Mouse (Mus musculus): ENCODE measurements around the gene Fbxw5. TPM values are rescaled to one million over a fixed set of nuclear protein-coding genes. Genes with fewer than 3 reads are reported as not detected.

Fbxw5 gene
- polyA plus RNA-seq, 1 experiment from 2014 or later, result 64.2 TPM

GRCm38 (mm10) chr2:25460551-25461309 is 39.8 kb upstream of the Fbxw5 start, which contains the start of gene Paxx:
Gene Paxx, minus strand, starts transcription at chr2:25461094.
- H3K4me1 ChIP-seq (replicated peaks; ENCODE audit: control insufficient read depth, insufficient read depth, low read length), result peaks cover 4% of the 10 kb centered on the region; the same call in 1 of the 2 replicates
- ATAC-seq (ENCODE audit: low FRiP score) (peak; percentile 94), DNase-seq (ENCODE audit: low spot score) (peak; percentile 88)
- no peaks in the 10 kb centered on the region for H3K27me3 ChIP-seq (ENCODE audit: control insufficient read depth, insufficient read depth, low read length)
- H3K4me3 ChIP-seq (ENCODE audit: low read depth, low read length), result peak within 1 kb of the TSS; percentile 66
- H3K27ac ChIP-seq (ENCODE audit: low read depth, low read length), result peak within 1 kb of the TSS; percentile 84
- no peaks in the 10 kb centered on the region for H3K9me3 ChIP-seq (ENCODE audit: control insufficient read depth, low read length)
- under 1% methylated on average over 48 of the region's 48 CpGs for WGBS
- no peaks in the 10 kb centered on the region for H3K36me3 ChIP-seq (ENCODE audit: control insufficient read depth, insufficient read depth, low read length)
- H3K4me2 ChIP-seq (replicated peaks; ENCODE audit: low read depth, low read length), result peak within 1 kb of the TSS; percentile 52
- H3K9ac ChIP-seq (ENCODE audit: low read depth, low read length), result peak within 1 kb of the TSS; percentile 83

GRCm38 (mm10) chr2:25461407-25461806 is 39.1 kb upstream of the Fbxw5 start:
- H3K4me1 ChIP-seq (replicated peaks; ENCODE audit: control insufficient read depth, insufficient read depth, low read length), result peaks cover 4% of the 10 kb centered on the region; the same call in 1 of the 2 replicates
- no peaks in the 10 kb centered on the region for H3K27me3 ChIP-seq (ENCODE audit: control insufficient read depth, insufficient read depth, low read length)
- no peaks in the 10 kb centered on the region for H3K36me3 ChIP-seq (ENCODE audit: control insufficient read depth, insufficient read depth, low read length)
- 38% methylated on average over 3 of the region's 3 CpGs for WGBS
- peak overlapping the region; percentile 52 for H3K4me2 ChIP-seq (replicated peaks; ENCODE audit: low read depth, low read length)
- ATAC-seq (ENCODE audit: low FRiP score) (peak; percentile 28; the same call in 1 of the 2 replicates), DNase-seq (ENCODE audit: low spot score) (no peak)
- H3K9me3 ChIP-seq (ENCODE audit: control insufficient read depth, low read length), result no peaks in the 10 kb centered on the region
- 0 out of 2 replicates have a peak overlapping the region, but pooled peaks have one; percentile 14 for H3K27ac ChIP-seq (ENCODE audit: low read depth, low read length)
- H3K9ac ChIP-seq (ENCODE audit: low read depth, low read length), result peak overlapping the region; percentile 7; the same call in 1 of the 2 replicates
- H3K4me3 ChIP-seq (ENCODE audit: low read depth, low read length), result peak overlapping the region; percentile 66

- H3K4me2 ChIP-seq (replicated peaks; ENCODE audit: low read depth, low read length), result no peak overlapping the region
- DNase-seq (ENCODE audit: low spot score) (no peak), ATAC-seq (ENCODE audit: low FRiP score) (no peak)
- peaks cover 4% of the 10 kb centered on the region; the same call in 1 of the 2 replicates for H3K4me1 ChIP-seq (replicated peaks; ENCODE audit: control insufficient read depth, insufficient read depth, low read length)
- no peaks in the 10 kb centered on the region for H3K9me3 ChIP-seq (ENCODE audit: control insufficient read depth, low read length)
- 88% methylated on average over 3 of the region's 3 CpGs for WGBS
- no peak overlapping the region for H3K27ac ChIP-seq (ENCODE audit: low read depth, low read length)
- no peaks in the 10 kb centered on the region for H3K27me3 ChIP-seq (ENCODE audit: control insufficient read depth, insufficient read depth, low read length)
- H3K36me3 ChIP-seq (ENCODE audit: control insufficient read depth, insufficient read depth, low read length), result no peaks in the 10 kb centered on the region
- H3K4me3 ChIP-seq (ENCODE audit: low read depth, low read length), result no peak overlapping the region
- no peak overlapping the region for H3K9ac ChIP-seq (ENCODE audit: low read depth, low read length)
Measured at GRCm38 (mm10) chr2:25463630-25464029, 36.9 kb upstream of the Fbxw5 start.

GRCm38 (mm10) chr2:25465256-25465655 is 35.3 kb upstream of the Fbxw5 start:
- 92% methylated on average over 2 of the region's 2 CpGs for WGBS
- H3K27me3 ChIP-seq (ENCODE audit: control insufficient read depth, insufficient read depth, low read length), result no peaks in the 10 kb centered on the region
- H3K4me2 ChIP-seq (replicated peaks; ENCODE audit: low read depth, low read length), result no peak overlapping the region
- no peak overlapping the region for H3K9ac ChIP-seq (ENCODE audit: low read depth, low read length)
- no peaks in the 10 kb centered on the region for H3K4me1 ChIP-seq (replicated peaks; ENCODE audit: control insufficient read depth, insufficient read depth, low read length)
- H3K27ac ChIP-seq (ENCODE audit: low read depth, low read length), result no peak overlapping the region
- no peaks in the 10 kb centered on the region for H3K36me3 ChIP-seq (ENCODE audit: control insufficient read depth, insufficient read depth, low read length)
- DNase-seq (ENCODE audit: low spot score) (no peak), ATAC-seq (ENCODE audit: low FRiP score) (no peak)
- no peaks in the 10 kb centered on the region for H3K9me3 ChIP-seq (ENCODE audit: control insufficient read depth, low read length)
- no peak overlapping the region for H3K4me3 ChIP-seq (ENCODE audit: low read depth, low read length)

GRCm38 (mm10) chr2:25465816-25466635 is 34.5 kb upstream of the Fbxw5 start:
- no peak for DNase-seq (ENCODE audit: low spot score)
- Histone ChIP-seq H3K36me3 (ENCODE audit: control insufficient read depth, insufficient read depth, low read length) (no peaks in the 10 kb centered on the region), H3K4me2 (replicated peaks; ENCODE audit: low read depth, low read length) (no peak overlapping the region), H3K27me3 (ENCODE audit: control insufficient read depth, insufficient read depth, low read length) (no peaks in the 10 kb centered on the region), H3K4me3 (ENCODE audit: low read depth, low read length) (no peak overlapping the region), H3K9ac (ENCODE audit: low read depth, low read length) (no peak overlapping the region), H3K27ac (ENCODE audit: low read depth, low read length) (0 out of 2 replicates have a peak overlapping the region, but pooled peaks have one; percentile 17), H3K9me3 (ENCODE audit: control insufficient read depth, low read length) (no peaks in the 10 kb centered on the region), H3K4me1 (replicated peaks; ENCODE audit: control insufficient read depth, insufficient read depth, low read length) (no peaks in the 10 kb centered on the region)
- ATAC-seq (ENCODE audit: low FRiP score), result no peak
- WGBS, result 56% methylated on average over 10 of the region's 10 CpGs

GRCm38 (mm10) chr2:25467606-25468303 is 32.8 kb upstream of the Fbxw5 start:
- Histone ChIP-seq H3K36me3 (ENCODE audit: control insufficient read depth, insufficient read depth, low read length) (no peaks in the 10 kb centered on the region), H3K27me3 (ENCODE audit: control insufficient read depth, insufficient read depth, low read length) (no peaks in the 10 kb centered on the region), H3K4me1 (replicated peaks; ENCODE audit: control insufficient read depth, insufficient read depth, low read length) (no peaks in the 10 kb centered on the region), H3K4me3 (ENCODE audit: low read depth, low read length) (no peak overlapping the region), H3K9me3 (ENCODE audit: control insufficient read depth, low read length) (no peaks in the 10 kb centered on the region), H3K27ac (ENCODE audit: low read depth, low read length) (no peak overlapping the region), H3K4me2 (replicated peaks; ENCODE audit: low read depth, low read length) (no peak overlapping the region), H3K9ac (ENCODE audit: low read depth, low read length) (no peak overlapping the region)
- ATAC-seq (ENCODE audit: low FRiP score) (no peak), DNase-seq (ENCODE audit: low spot score) (no peak)
- 80% methylated on average over 14 of the region's 14 CpGs for WGBS

- DNase-seq (ENCODE audit: low spot score) (no peak), ATAC-seq (ENCODE audit: low FRiP score) (no peak)
- Histone ChIP-seq H3K4me2 (replicated peaks; ENCODE audit: low read depth, low read length) (no peak overlapping the region), H3K27me3 (ENCODE audit: control insufficient read depth, insufficient read depth, low read length) (no peaks in the 10 kb centered on the region), H3K36me3 (ENCODE audit: control insufficient read depth, insufficient read depth, low read length) (no peaks in the 10 kb centered on the region), H3K4me3 (ENCODE audit: low read depth, low read length) (no peak overlapping the region), H3K9ac (ENCODE audit: low read depth, low read length) (no peak overlapping the region), H3K4me1 (replicated peaks; ENCODE audit: control insufficient read depth, insufficient read depth, low read length) (no peaks in the 10 kb centered on the region), H3K9me3 (ENCODE audit: control insufficient read depth, low read length) (no peaks in the 10 kb centered on the region), H3K27ac (ENCODE audit: low read depth, low read length) (no peak overlapping the region)
- 75% methylated on average over 10 of the region's 10 CpGs for WGBS
Measured at GRCm38 (mm10) chr2:25468962-25469915, 31.3 kb upstream of the Fbxw5 start.

All from hindbrain, embryonic 11.5 days (tissue).